19 mouse cellular contexts compared by ENCODE assay signal in the genomic region with DNA sequence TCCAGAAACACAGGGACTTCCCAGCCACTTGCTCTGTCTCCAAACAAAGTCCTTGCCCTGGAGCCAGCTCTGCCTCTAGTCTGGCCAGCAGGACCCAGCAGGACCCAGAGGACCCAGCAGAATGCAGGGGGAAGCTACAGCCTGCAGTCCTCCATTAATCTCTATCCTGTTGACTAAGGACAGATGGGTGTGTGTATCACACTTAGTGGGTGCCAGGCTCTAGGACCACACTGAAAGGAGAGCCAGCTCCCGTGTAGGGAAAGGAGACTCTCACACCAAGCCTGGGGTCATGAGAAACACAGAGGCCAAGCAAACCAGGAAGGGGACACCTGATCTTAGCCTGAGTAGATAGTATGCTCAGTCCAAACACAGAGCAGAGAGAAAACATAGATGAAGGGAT. TPM values are rescaled to one million over a fixed set of nuclear protein-coding genes. Genes with fewer than 3 reads are reported as not detected.
DNase-seq lines count a peak whose midpoint lies in the region; ATAC-seq lines count a peak whose summit lies in the region.
"Had no signal": no experiment of that assay in that cellular context is flagged by ENCODE, and none has a peak within 500 bp of the region (broad histone marks: within the 10 kb centered on the region; RNA-seq: fewer than 3 reads in every experiment).

No protein-coding gene starts in this region.

- peaks cover 55% of the 10 kb centered on the region for H3K4me1 ChIP-seq in forebrain, embryonic 12.5 days
- peaks cover 8% of the 10 kb centered on the region; the same call in 1 of the 2 replicates for H3K4me1 ChIP-seq in forebrain, embryonic 11.5 days (replicated peaks; ENCODE audit: control insufficient read depth, insufficient read depth, low read length)
- peaks cover 90% of the 10 kb centered on the region for H3K4me1 ChIP-seq in hindbrain, embryonic 13.5 days (replicated peaks)
- peaks cover 52% of the 10 kb centered on the region for H3K4me1 ChIP-seq in midbrain, embryonic 12.5 days
- peaks cover 11% of the 10 kb centered on the region for H3K4me1 ChIP-seq in neural tube, embryonic 14.5 days (ENCODE audit: control insufficient read depth, insufficient read depth, low read length)

- peak overlapping the region; percentile 91 for H3K4me2 ChIP-seq in forebrain, embryonic 12.5 days
- no peak overlapping the region for H3K4me2 ChIP-seq in forebrain, embryonic 11.5 days (ENCODE audit: low read depth, low read length, severe bottlenecking)
- peak overlapping the region; percentile 71 for H3K4me2 ChIP-seq in hindbrain, embryonic 13.5 days
- peak overlapping the region; percentile 65 for H3K4me2 ChIP-seq in midbrain, embryonic 12.5 days (replicated peaks)
- peak overlapping the region; percentile 88 for H3K4me2 ChIP-seq in neural tube, embryonic 14.5 days (ENCODE audit: low read depth, low read length)
- H3K4me2 ChIP-seq: kidney, embryonic 15.5 days; liver, embryonic 11.5 days had no signal

- H3K27ac ChIP-seq in forebrain, embryonic 12.5 days = no peak overlapping the region
- H3K27ac ChIP-seq in forebrain, embryonic 11.5 days (ENCODE audit: low read depth, low read length) = no peak overlapping the region
- H3K27ac ChIP-seq in hindbrain, embryonic 13.5 days = peak overlapping the region; percentile 99
- 0 out of 2 replicates have a peak overlapping the region, but pooled peaks have one; percentile 99 for H3K27ac ChIP-seq in midbrain, embryonic 12.5 days (replicated peaks)
- no peak overlapping the region for H3K27ac ChIP-seq in neural tube, embryonic 14.5 days (ENCODE audit: low read depth, low read length)
- H3K27ac ChIP-seq: kidney, embryonic 15.5 days; limb, embryonic 10.5 days; stomach, postnatal 0 days had no signal

- ATAC-seq in forebrain, embryonic 12.5 days (ENCODE audit: low FRiP score) = no peak
- no peak for ATAC-seq in forebrain, embryonic 11.5 days (replicated peaks; ENCODE audit: low FRiP score)
- no peak for ATAC-seq in hindbrain, embryonic 13.5 days (ENCODE audit: low FRiP score)
- no peak for ATAC-seq in midbrain, embryonic 12.5 days (ENCODE audit: low FRiP score, low read depth)
- no peak for ATAC-seq in neural tube, embryonic 14.5 days (ENCODE audit: low read depth)
- ATAC-seq: inflammation-experienced regulatory T-cells, adult 6 months had no signal

- H3K36me3 ChIP-seq in forebrain, embryonic 12.5 days (replicated peaks) = no peaks in the 10 kb centered on the region
- no peaks in the 10 kb centered on the region for H3K36me3 ChIP-seq in forebrain, embryonic 11.5 days (ENCODE audit: control insufficient read depth, insufficient read depth, low read length)
- peaks cover 5% of the 10 kb centered on the region; the same call in 1 of the 2 replicates for H3K36me3 ChIP-seq in hindbrain, embryonic 13.5 days
- H3K36me3 ChIP-seq in midbrain, embryonic 12.5 days = no peaks in the 10 kb centered on the region
- no peaks in the 10 kb centered on the region for H3K36me3 ChIP-seq in neural tube, embryonic 14.5 days (ENCODE audit: control insufficient read depth, insufficient read depth, low read length)
- H3K36me3 ChIP-seq: kidney, embryonic 15.5 days; limb, embryonic 10.5 days had no signal

- no peaks in the 10 kb centered on the region for H3K9me3 ChIP-seq in forebrain, embryonic 12.5 days
- H3K9me3 ChIP-seq in forebrain, embryonic 11.5 days (ENCODE audit: control insufficient read depth, low read length) = no peaks in the 10 kb centered on the region
- H3K9me3 ChIP-seq in hindbrain, embryonic 13.5 days = no peaks in the 10 kb centered on the region
- H3K9me3 ChIP-seq in midbrain, embryonic 12.5 days = no peaks in the 10 kb centered on the region
- no peaks in the 10 kb centered on the region for H3K9me3 ChIP-seq in neural tube, embryonic 14.5 days (ENCODE audit: control insufficient read depth, low read length)
- H3K9me3 ChIP-seq: kidney, embryonic 15.5 days; limb, embryonic 10.5 days had no signal

- H3K9ac ChIP-seq in forebrain, embryonic 12.5 days = no peak overlapping the region
- no peak overlapping the region for H3K9ac ChIP-seq in forebrain, embryonic 11.5 days (ENCODE audit: low read length)
- H3K9ac ChIP-seq in hindbrain, embryonic 13.5 days = peak overlapping the region; percentile 99
- H3K9ac ChIP-seq in midbrain, embryonic 12.5 days (replicated peaks) = peak overlapping the region; percentile 91
- H3K9ac ChIP-seq in neural tube, embryonic 14.5 days (replicated peaks; ENCODE audit: low read depth, low read length) = no peak overlapping the region
- H3K9ac ChIP-seq: kidney, embryonic 15.5 days had no signal

- DNase-seq in forebrain, embryonic 11.5 days (ENCODE audit: low spot score) = no peak
- DNase-seq in adrenal gland, postnatal 10 days = no peak
- no peak for DNase-seq in urinary bladder, adult 18-20 months (ENCODE audit: low spot score in 2 of 2)
- DNase-seq in frontal cortex, adult 2 months (ENCODE audit: extremely low spot score in 1 of 2, low spot score in 1 of 2) = no peak
- DNase-seq: cerebellum, adult 9-11 months; gastrocnemius, postnatal 36 days; lung, adult 2 months; lung, postnatal 4 days; thymus, postnatal 25 days had no signal

- 72% methylated on average over 1 of the region's 1 CpGs for WGBS in forebrain, embryonic 12.5 days
- 52% methylated on average over 1 of the region's 1 CpGs for WGBS in forebrain, embryonic 11.5 days
- WGBS in hindbrain, embryonic 13.5 days = 50% methylated on average over 1 of the region's 1 CpGs
- WGBS in midbrain, embryonic 12.5 days = 71% methylated on average over 1 of the region's 1 CpGs
- 39% methylated on average over 1 of the region's 1 CpGs for WGBS in neural tube, embryonic 14.5 days

- H3K27me3 ChIP-seq in forebrain, embryonic 12.5 days = peaks cover 32% of the 10 kb centered on the region
- H3K27me3 ChIP-seq in forebrain, embryonic 11.5 days (ENCODE audit: control insufficient read depth, insufficient read depth, low read length) = peaks cover 5% of the 10 kb centered on the region; the same call in 1 of the 2 replicates
- 0 out of 2 replicates have a peak, but pooled peaks cover 6% of the 10 kb centered on the region for H3K27me3 ChIP-seq in hindbrain, embryonic 13.5 days
- H3K27me3 ChIP-seq in midbrain, embryonic 12.5 days = peaks cover 26% of the 10 kb centered on the region
- H3K27me3 ChIP-seq in neural tube, embryonic 14.5 days (ENCODE audit: control insufficient read depth, insufficient read depth, low read length) = no peaks in the 10 kb centered on the region

- no peak overlapping the region for H3K4me3 ChIP-seq in forebrain, embryonic 12.5 days (replicated peaks)
- no peak overlapping the region for H3K4me3 ChIP-seq in forebrain, embryonic 11.5 days (ENCODE audit: low read depth, low read length)
- H3K4me3 ChIP-seq in hindbrain, embryonic 13.5 days = peak overlapping the region; percentile 85
- H3K4me3 ChIP-seq in midbrain, embryonic 12.5 days = peak overlapping the region; percentile 73
- H3K4me3 ChIP-seq in neural tube, embryonic 14.5 days (ENCODE audit: low read depth, low read length) = peak overlapping the region; percentile 74; the same call in 1 of the 2 replicates
- H3K4me3 ChIP-seq: kidney, embryonic 15.5 days; limb, embryonic 10.5 days; myocyte had no signal

RNA-seq across cellular contexts. Expression of a gene that starts 1.9 kb away (rescaled TPM):
- 76.1 and 81.6 TPM in 2 replicates for polyA plus RNA-seq in forebrain, embryonic 12.5 days (2016; fragmentation: Nextera tagmentation; extraction: Ambion mirVana)
- polyA plus RNA-seq in forebrain, embryonic 11.5 days (2014; fragmentation: Nextera tagmentation; extraction: Ambion mirVana) = 68.5 and 75.0 TPM in 2 replicates
- 118 and 127 TPM in 2 replicates for polyA plus RNA-seq in hindbrain, embryonic 13.5 days (2015; fragmentation: Nextera tagmentation; extraction: Ambion mirVana)
- polyA plus RNA-seq in midbrain, embryonic 12.5 days (2016; fragmentation: Nextera tagmentation; extraction: Ambion mirVana) = 94.7 and 95.2 TPM in 2 replicates
- 114 and 127 TPM in 2 replicates for polyA plus RNA-seq in neural tube, embryonic 14.5 days (2014; fragmentation: Nextera tagmentation; extraction: Ambion mirVana)
- 10 to 100 TPM; 22.3 to 23.9 TPM for total RNA-seq in adrenal gland, postnatal 10 days (2021)
- polyA plus RNA-seq in frontal cortex, adult 2 months (2012; rRNA removed) = 24.8 and 27.8 TPM in 2 replicates

RNA-seq across cellular contexts. Expression of a gene that starts 2.3 kb away (rescaled TPM):
- polyA plus RNA-seq in forebrain, embryonic 12.5 days (2016; fragmentation: Nextera tagmentation; extraction: Ambion mirVana) = 6.4 and 8.0 TPM in 2 replicates
- 3.8 and 5.0 TPM in 2 replicates for polyA plus RNA-seq in forebrain, embryonic 11.5 days (2014; fragmentation: Nextera tagmentation; extraction: Ambion mirVana)
- 17.2 and 20.9 TPM in 2 replicates for polyA plus RNA-seq in hindbrain, embryonic 13.5 days (2015; fragmentation: Nextera tagmentation; extraction: Ambion mirVana)
- polyA plus RNA-seq in midbrain, embryonic 12.5 days (2016; fragmentation: Nextera tagmentation; extraction: Ambion mirVana) = 16.7 and 16.8 TPM in 2 replicates
- polyA plus RNA-seq in neural tube, embryonic 14.5 days (2014; fragmentation: Nextera tagmentation; extraction: Ambion mirVana) = 13.2 and 13.8 TPM in 2 replicates
- under 1 TPM; 0.18 to 0.27 TPM for total RNA-seq in adrenal gland, postnatal 10 days (2021)
- polyA plus RNA-seq in frontal cortex, adult 2 months (2012; rRNA removed) = 0.97 and 1.2 TPM in 2 replicates
- polyA plus RNA-seq: inflammation-experienced regulatory T-cells, adult 6 months; stomach, postnatal 0 days had no signal

RNA-seq across cellular contexts. Expression of a gene that starts 23.7 kb away (rescaled TPM):
- polyA plus RNA-seq in forebrain, embryonic 12.5 days (2016; fragmentation: Nextera tagmentation; extraction: Ambion mirVana) = 14.9 and 16.4 TPM in 2 replicates
- 10.2 and 13.6 TPM in 2 replicates for polyA plus RNA-seq in forebrain, embryonic 11.5 days (2014; fragmentation: Nextera tagmentation; extraction: Ambion mirVana)
- polyA plus RNA-seq in hindbrain, embryonic 13.5 days (2015; fragmentation: Nextera tagmentation; extraction: Ambion mirVana) = 15.7 and 16.0 TPM in 2 replicates
- polyA plus RNA-seq in midbrain, embryonic 12.5 days (2016; fragmentation: Nextera tagmentation; extraction: Ambion mirVana) = 14.6 and 17.1 TPM in 2 replicates
- 18.0 and 19.7 TPM in 2 replicates for polyA plus RNA-seq in neural tube, embryonic 14.5 days (2014; fragmentation: Nextera tagmentation; extraction: Ambion mirVana)
- 10 to 100 TPM; 30.4 to 31.3 TPM for total RNA-seq in adrenal gland, postnatal 10 days (2021)
- polyA plus RNA-seq in frontal cortex, adult 2 months (2012; rRNA removed) = 33.9 and 40.0 TPM in 2 replicates

RNA-seq across cellular contexts. Expression of a gene that starts 32.0 kb away (rescaled TPM):
- 57.5 and 60.5 TPM in 2 replicates for polyA plus RNA-seq in forebrain, embryonic 12.5 days (2016; fragmentation: Nextera tagmentation; extraction: Ambion mirVana)
- polyA plus RNA-seq in forebrain, embryonic 11.5 days (2014; fragmentation: Nextera tagmentation; extraction: Ambion mirVana) = 44.9 and 45.0 TPM in 2 replicates
- 91.2 and 98.2 TPM in 2 replicates for polyA plus RNA-seq in hindbrain, embryonic 13.5 days (2015; fragmentation: Nextera tagmentation; extraction: Ambion mirVana)
- 77.4 and 79.8 TPM in 2 replicates for polyA plus RNA-seq in midbrain, embryonic 12.5 days (2016; fragmentation: Nextera tagmentation; extraction: Ambion mirVana)
- polyA plus RNA-seq in neural tube, embryonic 14.5 days (2014; fragmentation: Nextera tagmentation; extraction: Ambion mirVana) = 99.4 and 116 TPM in 2 replicates
- total RNA-seq in adrenal gland, postnatal 10 days (2021) = 1 to 10 TPM; 7.1 to 7.2 TPM
- 206 and 213 TPM in 2 replicates for polyA plus RNA-seq in frontal cortex, adult 2 months (2012; rRNA removed)

RNA-seq across cellular contexts. Expression of a gene that starts 32.2 kb away (rescaled TPM):
- polyA plus RNA-seq in forebrain, embryonic 12.5 days (2016; fragmentation: Nextera tagmentation; extraction: Ambion mirVana) = 1.2 and 1.5 TPM in 2 replicates
- polyA plus RNA-seq in forebrain, embryonic 11.5 days (2014; fragmentation: Nextera tagmentation; extraction: Ambion mirVana) = 0.87 and 0.91 TPM in 2 replicates
- 5.3 and 7.1 TPM in 2 replicates for polyA plus RNA-seq in hindbrain, embryonic 13.5 days (2015; fragmentation: Nextera tagmentation; extraction: Ambion mirVana)
- 1.5 and 2.1 TPM in 2 replicates for polyA plus RNA-seq in midbrain, embryonic 12.5 days (2016; fragmentation: Nextera tagmentation; extraction: Ambion mirVana)
- 7.4 and 10.4 TPM in 2 replicates for polyA plus RNA-seq in neural tube, embryonic 14.5 days (2014; fragmentation: Nextera tagmentation; extraction: Ambion mirVana)
- total RNA-seq in adrenal gland, postnatal 10 days (2021) = 1 to 10 TPM; 2.3 to 3.3 TPM
- polyA plus RNA-seq in frontal cortex, adult 2 months (2012; rRNA removed) = 105 and 116 TPM in 2 replicates
- total RNA-seq: gastrocnemius, postnatal 36 days had no signal
- polyA plus RNA-seq: inflammation-experienced regulatory T-cells, adult 6 months had no signal

Comparison
In these comparisons a context has a peak if more than half of its experiments do, and no peak if none do; other contexts are left out.
1. H3K27ac ChIP-seq: peak in hindbrain, embryonic 13.5 days (single experiment) and midbrain, embryonic 12.5 days (single experiment); none in forebrain, embryonic 12.5 days (single experiment), forebrain, embryonic 11.5 days (single experiment) and neural tube, embryonic 14.5 days (single experiment).
2. H3K4me3 ChIP-seq: peak in hindbrain, embryonic 13.5 days (single experiment), midbrain, embryonic 12.5 days (single experiment) and neural tube, embryonic 14.5 days (single experiment); none in forebrain, embryonic 12.5 days (single experiment) and forebrain, embryonic 11.5 days (single experiment).
3. H3K9ac ChIP-seq: peak in hindbrain, embryonic 13.5 days (single experiment) and midbrain, embryonic 12.5 days (single experiment); none in forebrain, embryonic 12.5 days (single experiment), forebrain, embryonic 11.5 days (single experiment) and neural tube, embryonic 14.5 days (single experiment).